Mouse (Mus musculus) frontal cortex, adult 2 months (tissue): ENCODE data around the gene Cyp2b9. TPM values are rescaled to one million over a fixed set of nuclear protein-coding genes. Genes with fewer than 3 reads are reported as not detected.
"Not testable (repeated sequence)": the region's sequence is repeated elsewhere in the genome, so short reads cannot be mapped to it uniquely, and the experiment has no call there.

ENCODE experiments used
- DNase-seq, 2 experiments: peaks; one replicate each; pipeline ENCODE4 v3.0.0; 2022; ENCODE audit warnings: low spot score in 1 of 2; ENCODE audit errors: extremely low spot score in 1 of 2
- polyA plus RNA-seq: library from polyadenylated mRNA; depleted of rRNA; stranded (reverse); fragments of >200 nt; gene quantifications from 2 replicates; pipeline ENCODE4 v1.2.3, GENCODE M21; 2012; rRNA removed

The Cyp2b9 gene
- polyA plus RNA-seq = not detected in 2 replicates

GRCm38 (mm10) chr7:26173111-26173510, at the start of gene Cyp2b9:
TSS of gene Cyp2b9 (plus strand) at chr7:26173411.
- DNase-seq = not testable (repeated sequence)

GRCm38 (mm10) chr7:26139623-26140022, 33.6 kb upstream of the Cyp2b9 start:
- not testable (repeated sequence) for DNase-seq

GRCm38 (mm10) chr7:26143657-26144056, 29.6 kb upstream of the Cyp2b9 start:
- not testable (repeated sequence) for DNase-seq

- not testable (repeated sequence) for DNase-seq
Observed at GRCm38 (mm10) chr7:26168765-26169536, 4.3 kb upstream of the Cyp2b9 start.

DNA sequence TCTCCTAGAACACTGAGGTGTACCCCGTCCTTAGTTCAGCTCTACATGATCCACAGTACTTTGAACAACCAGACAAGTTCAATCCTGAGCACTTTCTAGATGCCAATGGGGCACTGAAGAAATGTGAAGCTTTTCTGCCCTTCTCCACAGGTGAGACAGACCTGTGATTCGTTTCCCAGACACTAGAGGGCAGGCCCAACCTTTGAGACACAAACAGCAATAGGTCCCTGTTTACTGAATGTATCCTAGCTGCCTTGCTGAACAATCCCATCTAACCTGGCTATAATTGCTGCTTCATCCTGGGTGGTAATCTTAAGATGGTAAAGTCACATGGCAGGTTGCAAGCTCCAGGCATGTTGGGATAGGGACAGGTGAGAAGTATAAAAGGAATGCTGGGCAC, 27.9 kb downstream of the Cyp2b9 start:
- no peak for DNase-seq

GRCm38 (mm10) chr7:26260034-26260433, 86.8 kb downstream of the Cyp2b9 start, which contains the start of gene Vmn1r184:
TSS of gene Vmn1r184 (plus strand) at chr7:26260334.
- DNase-seq = not testable (repeated sequence)

Other genes with a start within 250 kb of the Cyp2b9 start
- not detected in 2 replicates for gene Cyp2b13, start 111.9 kb upstream of the Cyp2b9 start, polyA plus RNA-seq
- gene Vmn1r184, start 86.9 kb downstream of the Cyp2b9 start, polyA plus RNA-seq = not detected in 2 replicates
- not detected in 2 replicates for gene Cyp2a4, start 133.8 kb downstream of the Cyp2b9 start, polyA plus RNA-seq
- gene Nlrp9c, start 230.3 kb downstream of the Cyp2b9 start, polyA plus RNA-seq = not detected in 2 replicates